Mouse (Mus musculus) cortical plate, adult 2 months (tissue): Measurements from ENCODE around the gene Hoxa1.

Experiments used
- CTCF ChIP-seq: fragments of 200-500 bp; IDR thresholded peaks from 2 replicates; pipeline ENCODE4 v1.5.1; 2011; ENCODE audit warnings: mild to moderate bottlenecking, control low read depth, low read length; ENCODE audit not compliant: insufficient read depth; ENCODE audit errors: extremely low read depth
- POLR2A ChIP-seq: fragments of 200-500 bp; IDR thresholded peaks from 2 replicates; pipeline ENCODE4 v1.6.1; 2011; ENCODE audit warnings: mild to moderate bottlenecking, low read length, control low read depth; ENCODE audit not compliant: insufficient read depth; ENCODE audit errors: extremely low read depth

- no peak for TF ChIP-seq CTCF
- TF ChIP-seq POLR2A: no peak
Measured at GRCm38 (mm10) chr6:52150401-52150966, 7.6 kb downstream of the Hoxa1 start.
